Mouse (Mus musculus): Measurements from ENCODE around the gene Reg4. TPM values are rescaled to one million over a fixed set of nuclear protein-coding genes. Genes with fewer than 3 reads are reported as not detected.
A peak's percentile ranks its signal among the peaks of the same experiment; 100 is the strongest.

Gene Reg4
- total RNA-seq, 2 experiments from 2014 or later, result not detected

DNA sequence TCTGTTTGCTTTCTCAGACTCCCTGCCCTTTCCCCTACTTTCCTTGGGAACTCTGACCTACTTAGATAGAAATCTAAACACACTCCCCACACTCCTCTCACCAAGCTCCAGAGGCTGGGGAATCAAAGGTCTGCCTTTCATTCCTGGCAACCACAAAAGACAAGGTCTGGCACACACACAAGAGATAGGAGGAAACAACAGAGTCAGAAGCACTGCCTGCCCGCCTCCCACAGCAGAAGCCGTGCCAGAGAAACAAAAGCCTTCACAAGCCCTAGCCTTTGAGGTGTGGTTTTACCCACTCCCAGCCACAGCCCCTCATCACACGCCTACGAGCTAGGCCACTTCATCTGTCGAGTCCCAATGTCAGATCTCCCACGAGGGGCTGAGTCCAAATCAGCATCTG lies 45.3 kb downstream of the Reg4 start:
- DNase-seq (ENCODE audit: extremely low spot score in 1 of 2, low spot score in 2 of 2), result peak; percentile 4 to 70

DNA sequence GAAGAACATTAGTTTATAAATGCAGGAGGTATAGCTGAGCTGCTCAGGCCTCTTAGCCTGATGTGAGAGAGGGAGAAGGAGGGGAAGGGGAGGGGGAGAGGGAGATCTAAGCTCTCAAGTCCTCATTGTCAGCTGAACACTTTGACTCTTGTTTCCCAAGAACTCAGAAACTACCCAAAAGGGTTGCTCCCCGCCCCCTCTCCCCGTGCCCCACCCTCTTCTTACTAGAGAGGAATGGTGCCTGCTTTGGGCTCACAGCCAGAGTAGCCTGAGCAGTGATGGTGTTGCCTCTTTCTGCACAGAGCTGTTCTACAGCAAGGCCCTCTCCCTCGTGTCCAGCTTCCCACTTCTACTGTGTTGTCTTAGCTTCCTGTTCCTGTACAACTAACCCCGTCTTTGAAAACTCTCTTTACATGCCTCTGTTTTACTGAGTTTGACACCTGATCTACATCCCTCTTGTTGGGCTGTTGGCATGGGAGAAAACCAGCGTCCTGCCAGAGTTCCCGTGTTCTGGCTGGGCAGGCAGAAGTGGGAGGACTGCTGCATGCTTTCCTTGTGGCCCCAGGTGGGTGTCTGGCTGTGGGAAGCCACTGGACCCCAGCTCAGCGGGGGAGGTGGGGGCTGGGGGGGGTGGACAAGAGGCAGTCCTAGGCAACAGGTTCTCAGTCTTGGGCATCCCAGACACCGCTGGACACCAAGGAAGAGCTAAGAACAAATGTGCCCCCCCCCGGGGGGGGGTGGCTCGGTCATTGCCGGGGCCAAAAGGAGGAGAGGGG lies 51.9 kb downstream of the Reg4 start:
- intact Hi-C loops (cut with DNase I), result no loop called here
- no peak for DNase-seq (ENCODE audit: extremely low spot score in 1 of 2, low spot score in 2 of 2)

More for the DNA sequence above, 45.3 kb downstream of the Reg4 start:
- intact Hi-C loops (cut with DNase I), result no loop called here

DNA sequence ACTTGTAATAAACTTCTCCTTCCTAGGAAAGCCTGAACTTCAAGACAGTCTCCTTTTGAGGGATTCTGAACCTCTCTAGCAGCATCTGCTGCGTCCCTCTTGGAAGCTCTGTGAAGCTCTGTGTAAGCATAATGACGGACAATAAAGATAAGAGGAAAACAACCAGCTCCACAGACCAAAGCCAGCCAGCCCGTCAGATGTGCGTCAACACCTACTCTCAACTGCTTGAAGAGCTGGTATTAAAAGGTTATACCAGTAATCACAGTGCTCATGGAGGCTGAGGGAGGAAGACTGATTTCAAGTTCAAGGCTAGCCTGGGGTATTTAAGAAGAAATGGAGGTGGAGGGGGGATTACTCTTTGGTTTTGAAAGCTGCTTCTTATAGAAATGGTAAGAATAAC lies 57.7 kb downstream of the Reg4 start:
- DNase-seq (ENCODE audit: extremely low spot score in 1 of 2, low spot score in 2 of 2), result no peak
- intact Hi-C loops (cut with DNase I), result no loop called here

DNA sequence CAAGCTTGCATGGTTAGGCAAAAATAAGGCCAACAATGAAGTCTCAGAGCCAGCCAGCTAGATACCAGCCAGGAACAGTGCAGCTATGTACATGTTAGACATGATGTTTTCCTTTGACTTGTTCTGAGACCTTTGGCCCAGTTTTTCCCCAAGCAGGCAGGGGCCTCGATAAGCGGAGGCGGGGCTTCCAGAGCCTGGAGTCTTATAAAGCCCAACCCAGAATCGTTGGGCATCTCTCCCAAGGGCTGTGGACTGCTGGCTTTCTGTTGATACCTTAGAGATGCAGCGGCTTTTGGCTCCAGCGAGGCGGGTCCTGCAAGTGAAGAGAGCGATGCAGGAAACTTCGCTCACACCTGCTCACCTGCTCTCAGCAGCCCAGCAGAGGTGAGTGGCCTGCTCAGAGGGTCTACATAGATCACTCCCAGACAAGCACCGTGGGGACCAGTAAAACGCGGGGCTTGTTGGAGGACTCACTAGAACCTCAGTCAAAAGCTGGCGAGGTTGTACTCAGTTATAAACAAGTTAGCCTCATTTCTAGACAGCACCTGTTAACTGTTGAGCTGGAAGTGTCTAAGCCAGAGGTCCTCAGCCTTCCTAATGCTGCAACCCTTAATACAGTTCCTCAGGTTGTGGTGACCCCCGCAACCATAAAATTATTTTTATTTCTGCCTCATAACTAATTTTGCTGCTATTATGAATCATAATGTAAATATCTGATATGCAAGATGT lies 58.4 kb downstream of the Reg4 start, which contains the start of gene Hmgcs2:
Hmgcs2 (plus strand) TSS at position 232 of the 729 bp plus-strand sequence.
- peak; percentile 2 to 86 for DNase-seq (ENCODE audit: extremely low spot score in 1 of 2, low spot score in 2 of 2)
- intact Hi-C loops (cut with DNase I), result no loop called here

DNA sequence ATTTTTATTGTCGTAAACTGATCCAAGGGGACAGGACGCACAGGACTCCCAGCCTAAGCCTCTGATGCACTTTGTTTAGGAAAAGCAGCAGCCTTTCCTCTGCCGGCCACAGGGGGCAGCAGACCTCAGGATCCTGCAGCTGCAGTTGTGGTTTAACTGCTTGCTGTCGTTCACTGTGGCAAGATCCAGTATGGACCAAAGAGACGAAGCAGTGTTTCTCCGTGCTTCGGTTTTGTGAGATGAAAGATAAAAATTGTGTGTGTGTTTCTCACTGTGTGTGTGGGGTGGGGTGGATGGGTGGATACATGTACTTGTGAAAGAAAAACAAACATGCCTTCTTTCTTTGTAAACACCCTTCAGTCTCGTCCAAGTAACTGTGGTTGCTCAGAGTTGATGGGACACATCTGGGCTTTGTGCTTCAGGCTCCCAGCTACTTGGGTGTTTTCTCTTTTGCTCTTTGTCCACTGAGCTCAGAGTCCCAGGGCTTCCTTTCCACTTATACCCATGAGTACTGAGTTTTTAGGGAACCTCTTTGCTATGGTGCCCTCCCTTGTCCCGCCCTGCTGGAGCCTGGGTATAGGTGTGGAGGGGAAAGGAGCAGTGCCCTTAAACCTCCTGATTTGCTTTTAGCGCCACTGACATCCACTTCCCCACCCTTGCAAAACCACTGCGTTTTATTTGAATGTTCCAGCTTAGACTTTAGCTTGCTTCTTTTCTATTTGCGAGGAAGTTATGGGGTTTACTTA lies 59.1 kb downstream of the Reg4 start:
- peak; percentile 64 to 71 for DNase-seq (ENCODE audit: extremely low spot score in 1 of 2, low spot score in 2 of 2)
- intact Hi-C loops (cut with DNase I), result no loop called here

DNA sequence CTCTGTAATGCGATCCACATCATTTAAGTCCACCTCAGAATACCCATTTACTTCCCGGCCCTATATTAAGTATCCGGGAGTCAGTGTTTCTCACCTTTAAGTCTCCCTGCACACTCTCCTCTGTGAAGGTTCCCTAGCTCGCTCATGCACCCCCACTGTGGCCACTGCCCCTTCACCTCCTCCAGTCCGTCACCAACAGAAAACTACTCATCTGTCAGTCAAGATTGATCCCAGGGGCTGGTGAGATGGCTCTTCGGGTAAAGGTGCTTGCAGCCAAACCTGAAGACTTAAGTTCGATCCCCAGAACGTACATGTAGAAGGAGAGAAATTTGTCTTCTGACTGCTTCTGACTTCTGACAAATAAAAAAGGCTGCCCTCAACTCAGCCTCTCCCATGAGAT lies 60.5 kb downstream of the Reg4 start:
- intact Hi-C loops (cut with DNase I), result no loop called here
- no peak for DNase-seq (ENCODE audit: extremely low spot score in 1 of 2, low spot score in 2 of 2)

DNA sequence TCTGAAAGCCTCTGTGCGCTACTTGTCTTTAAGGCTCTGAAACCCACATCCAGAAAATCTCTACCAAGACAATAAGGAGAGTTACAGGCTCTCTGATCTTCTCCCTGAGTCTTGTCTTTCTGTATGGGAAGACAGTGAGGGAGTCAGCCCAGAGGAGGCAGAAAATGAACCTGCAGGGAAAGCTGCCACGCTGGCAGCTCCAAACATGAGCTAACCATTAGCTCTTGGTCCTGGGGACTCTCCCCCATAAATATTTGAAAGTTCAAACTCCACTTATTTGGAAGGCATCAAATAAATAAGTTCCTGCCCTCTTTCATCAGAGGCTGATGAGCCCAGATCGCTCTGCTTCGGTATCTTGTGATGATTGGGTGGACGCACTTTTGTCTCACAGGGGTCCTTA lies 61.2 kb downstream of the Reg4 start:
- intact Hi-C loops (cut with DNase I), result no loop called here
- no peak for DNase-seq (ENCODE audit: extremely low spot score in 1 of 2, low spot score in 2 of 2)

Other genes with a start within 250 kb of the Reg4 start
- 10 to 100 TPM; 15.5 to 17.9 TPM for gene Notch2, start 208.6 kb upstream of the Reg4 start, total RNA-seq (2021)
- not detected for gene Adam30, start 61.5 kb upstream of the Reg4 start, total RNA-seq (2021)
- gene Hmgcs2, start 58.3 kb downstream of the Reg4 start, total RNA-seq (2021), result 10 to 100 TPM; 11.9 to 14.1 TPM
- 10 to 100 TPM; 49.4 to 57.8 TPM for gene Phgdh, start 117.8 kb downstream of the Reg4 start, total RNA-seq (2021)
- 10 to 100 TPM; 39.2 to 42.4 TPM for gene Zfp697, start 160.3 kb downstream of the Reg4 start, total RNA-seq (2021)
- not detected for gene Gm4450, start 235.0 kb downstream of the Reg4 start, total RNA-seq (2021)

All from left cerebral cortex, postnatal 10 days (tissue).